Mouse (Mus musculus) kidney, postnatal 0 days (tissue): ENCODE results near the gene Tmed8. TPM values are rescaled to one million over a fixed set of nuclear protein-coding genes. Genes with fewer than 3 reads are reported as not detected.

Experiments
- ATAC-seq: fragments of 200-750 bp; cut with Nextera tagmentation; replicated peaks from 2 replicates; pipeline ENCODE4 v1.8.0; 2017; ENCODE audit warnings: low read depth, moderate number of reproducible peaks, moderate TSS enrichment, moderate library complexity; ENCODE audit not compliant: low FRiP score
- DNase-seq: peaks from one replicate; pipeline ENCODE4 v3.0.0-alpha.2; 2016; ENCODE audit warnings: low spot score
- H3K27ac ChIP-seq: fragments of 300-500 bp; sonication (generic); 2 replicates; pipeline ENCODE4 v1.5.1; 2014; ENCODE audit warnings: mild to moderate bottlenecking
- H3K27me3 ChIP-seq: fragments of 300-500 bp; sonication (generic); 2 replicates; pipeline ENCODE4 v1.6.1; 2014; ENCODE audit warnings: low read length, mixed read lengths; ENCODE audit not compliant: insufficient read depth
- H3K36me3 ChIP-seq: fragments of 300-500 bp; sonication (generic); 2 replicates; pipeline ENCODE4 v1.6.1; 2014; ENCODE audit warnings: low read length, mixed read lengths; ENCODE audit not compliant: insufficient read depth
- H3K4me1 ChIP-seq: fragments of 300-500 bp; sonication (generic); replicated peaks from 2 replicates; pipeline ENCODE4 v1.6.1; 2014; ENCODE audit warnings: antibody characterized with exemption, low read length, mixed read lengths; ENCODE audit not compliant: insufficient read depth
- H3K4me2 ChIP-seq: fragments of 300-500 bp; sonication (generic); 2 replicates; pipeline ENCODE4 v1.6.1; 2014; ENCODE audit warnings: mild to moderate bottlenecking, low read length, moderate library complexity, mixed read lengths
- H3K4me3 ChIP-seq: fragments of 300-500 bp; sonication (generic); replicated peaks from 2 replicates; pipeline ENCODE4 v1.5.1; 2014; ENCODE audit warnings: low read depth, low read length
- H3K9ac ChIP-seq: fragments of 300-500 bp; sonication (generic); 2 replicates; pipeline ENCODE4 v1.6.1; 2014; ENCODE audit warnings: low read depth, low read length
- H3K9me3 ChIP-seq: fragments of 300-500 bp; sonication (generic); replicated peaks from 2 replicates; pipeline ENCODE4 v1.6.1; 2016; ENCODE audit warnings: low read length, inconsistent platforms, mixed read lengths
- CTCF ChIP-seq: IDR thresholded peaks from 2 replicates; pipeline ENCODE4 v1.5.1; 2016; ENCODE audit warnings: antibody characterized with exemption, low read depth, mild to moderate bottlenecking, moderate library complexity
- WGBS: fragments of 180-500 bp; shearing (Covaris S2); extraction: QIAGEN DNeasy Blood & Tissue Kit; methylation state at CpG from one replicate; pipeline ENCODE4 v1.1.7; 2014; 5-methylcytosine and 5-hydroxymethylcytosine counted together
- polyA plus RNA-seq: library from polyadenylated mRNA; unstranded; fragments of >200 nt; fragmentation: Nextera tagmentation; extraction: Ambion mirVana; gene quantifications from 2 replicates; pipeline ENCODE4 v1.2.1, GENCODE M21; 2015

The Tmed8 gene
- polyA plus RNA-seq, 1 experiment from 2014 or later: 1.7 TPM

DNA sequence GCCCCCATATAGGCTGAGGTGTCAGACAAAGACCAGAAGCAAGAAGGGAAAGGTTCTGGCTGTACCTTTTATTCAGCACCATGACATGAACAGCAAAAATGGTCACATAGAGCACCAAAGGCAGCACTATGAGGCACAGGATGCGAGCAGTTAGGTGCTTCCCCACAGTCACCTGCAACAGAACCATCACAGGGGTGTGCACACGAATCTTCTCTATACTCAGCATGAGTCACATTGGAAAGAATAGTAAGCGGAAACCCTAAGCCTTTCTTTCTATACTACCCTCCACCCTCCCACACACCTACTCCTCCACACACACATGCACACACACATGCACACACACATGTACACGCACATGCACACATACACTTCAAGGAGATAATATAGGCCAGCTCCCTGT lies 70.0 kb downstream of the Tmed8 start:
- TF ChIP-seq CTCF: no peak
- peaks cover 14% of the 10 kb centered on the region for H3K36me3 ChIP-seq
- no peak overlapping the region for H3K4me2 ChIP-seq
- no peaks in the 10 kb centered on the region for H3K4me1 ChIP-seq
- DNase-seq: no peak
- WGBS: 87% methylated on average over 4 of the region's 4 CpGs
- H3K27me3 ChIP-seq: no peaks in the 10 kb centered on the region
- no peak overlapping the region for H3K4me3 ChIP-seq
- ATAC-seq: no peak
- H3K9ac ChIP-seq: no peak overlapping the region
- H3K9me3 ChIP-seq: no peaks in the 10 kb centered on the region
- H3K27ac ChIP-seq: no peak overlapping the region

DNA sequence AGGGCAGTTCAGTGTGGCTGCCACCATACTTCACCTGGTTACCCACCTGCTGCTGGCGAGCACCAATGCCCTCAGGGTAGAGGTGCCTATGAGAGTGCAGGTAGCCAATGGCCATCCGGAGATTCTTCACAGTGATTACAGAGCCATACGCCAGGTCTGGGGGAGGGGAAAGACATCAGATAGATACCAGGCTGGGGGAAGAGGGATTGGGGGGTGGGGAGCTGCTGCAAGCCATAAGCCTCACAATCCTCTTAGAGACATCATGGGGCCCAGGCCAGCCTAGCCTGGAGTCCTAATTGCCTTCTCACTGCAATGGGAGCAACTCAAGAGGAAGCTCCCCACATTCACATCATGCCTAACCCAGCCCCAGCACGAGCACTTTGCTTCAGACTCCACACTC lies 73.0 kb downstream of the Tmed8 start:
- 53% methylated on average over 4 of the region's 4 CpGs for WGBS
- peaks cover 13% of the 10 kb centered on the region; the same call in 1 of the 2 replicates for H3K36me3 ChIP-seq

DNA sequence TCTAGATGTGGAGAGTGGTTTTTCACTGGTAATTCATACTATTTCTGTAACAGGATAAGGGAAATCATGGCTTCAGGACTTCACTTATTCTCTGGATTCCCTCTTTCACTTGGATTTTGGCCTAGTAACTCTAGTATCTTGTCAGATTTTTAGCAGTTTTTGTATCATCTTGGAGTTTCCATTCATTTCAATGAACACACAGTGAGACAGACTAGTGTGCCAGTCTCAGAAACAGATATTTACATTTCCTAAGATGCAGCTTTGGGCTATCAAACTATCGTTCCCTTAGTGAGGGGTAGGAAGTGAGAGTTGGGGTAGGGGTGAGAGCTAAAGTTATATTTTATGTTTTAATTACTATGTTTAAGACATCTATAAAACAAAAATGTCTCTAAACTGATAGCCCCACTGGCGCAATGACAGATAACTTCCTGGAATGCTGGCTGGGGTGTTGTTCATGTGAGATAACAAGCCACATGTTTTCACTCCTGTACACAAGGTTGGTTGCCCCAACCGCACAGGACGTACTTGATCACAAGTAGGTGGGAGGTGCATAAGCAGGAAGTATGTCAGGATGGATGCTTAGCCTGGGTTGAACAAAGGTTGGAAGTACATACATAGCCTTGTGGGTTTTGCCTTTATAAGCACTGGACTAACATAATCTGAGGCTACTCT lies 78.2 kb downstream of the Tmed8 start:
- Histone ChIP-seq H3K36me3 (peaks cover 17% of the 10 kb centered on the region), H3K9ac (no peak overlapping the region), H3K27ac (no peak overlapping the region), H3K4me2 (no peak overlapping the region), H3K27me3 (no peaks in the 10 kb centered on the region), H3K4me3 (no peak overlapping the region), H3K9me3 (no peaks in the 10 kb centered on the region), H3K4me1 (no peaks in the 10 kb centered on the region)
- WGBS: 66% methylated on average over 4 of the region's 4 CpGs
- TF ChIP-seq CTCF: no peak
- ATAC-seq: no peak
- no peak for DNase-seq

More for the DNA sequence above, 73.0 kb downstream of the Tmed8 start:
- TF ChIP-seq CTCF: no peak
- H3K9ac ChIP-seq: no peak overlapping the region
- H3K4me3 ChIP-seq: no peak overlapping the region
- no peaks in the 10 kb centered on the region for H3K27me3 ChIP-seq
- H3K4me1 ChIP-seq: no peaks in the 10 kb centered on the region
- H3K4me2 ChIP-seq: no peak overlapping the region
- no peak for ATAC-seq
- H3K27ac ChIP-seq: no peak overlapping the region
- H3K9me3 ChIP-seq: no peaks in the 10 kb centered on the region
- no peak for DNase-seq

Other genes starting within 250 kb of the Tmed8 start
- gene Zdhhc22, start 210.0 kb downstream of the Tmed8 start, polyA plus RNA-seq: 0.03 TPM in 1 of 2 replicates, not detected in the other
- gene Tmem63c, start 179.1 kb downstream of the Tmed8 start, polyA plus RNA-seq: 0.08 and 0.11 TPM in 2 replicates
- 0.24 and 0.33 TPM in 2 replicates for gene Ngb, start 97.9 kb downstream of the Tmed8 start, polyA plus RNA-seq
- 89.7 and 91.3 TPM in 2 replicates for gene Gstz1, start 53.3 kb downstream of the Tmed8 start, polyA plus RNA-seq
- 14.6 TPM in 2 replicates for gene Pomt2, start 52.5 kb downstream of the Tmed8 start, polyA plus RNA-seq
- 1.3 and 1.4 TPM in 2 replicates for gene Samd15, start 731 bp downstream of the Tmed8 start, polyA plus RNA-seq
- 0.17 TPM in 1 of 2 replicates, not detected in the other for gene Noxred1, start 38.3 kb upstream of the Tmed8 start, polyA plus RNA-seq
- 38.1 and 44.1 TPM in 2 replicates for gene Vipas39, start 65.8 kb upstream of the Tmed8 start, polyA plus RNA-seq
- 149 and 157 TPM in 2 replicates for gene Ahsa1, start 66.0 kb upstream of the Tmed8 start, polyA plus RNA-seq
- 0.39 and 0.46 TPM in 2 replicates for gene Ism2, start 99.3 kb upstream of the Tmed8 start, polyA plus RNA-seq
- 131 and 134 TPM in 2 replicates for gene Sptlc2, start 187.9 kb upstream of the Tmed8 start, polyA plus RNA-seq
- 289 and 348 TPM in 2 replicates for gene Slirp, start 243.4 kb upstream of the Tmed8 start, polyA plus RNA-seq
- gene Alkbh1, start 243.6 kb upstream of the Tmed8 start, polyA plus RNA-seq: 24.1 and 27.7 TPM in 2 replicates